Mouse (Mus musculus) urinary bladder, postnatal 36 days (tissue): Measurements from ENCODE around the gene Gata3.

Experiments
- DNase-seq, 2 experiments: peaks; one replicate each; pipeline ENCODE4 v3.0.0; 2022; ENCODE audit warnings: low spot score in 2 of 2, mixed read lengths in 1 of 2

Gene Gata3

GRCm38 (mm10) chr2:9889651-9890183 is at the start of gene Gata3:
TSS of gene Gata3 (minus strand) at chr2:9890034.
- no peak for DNase-seq

DNA sequence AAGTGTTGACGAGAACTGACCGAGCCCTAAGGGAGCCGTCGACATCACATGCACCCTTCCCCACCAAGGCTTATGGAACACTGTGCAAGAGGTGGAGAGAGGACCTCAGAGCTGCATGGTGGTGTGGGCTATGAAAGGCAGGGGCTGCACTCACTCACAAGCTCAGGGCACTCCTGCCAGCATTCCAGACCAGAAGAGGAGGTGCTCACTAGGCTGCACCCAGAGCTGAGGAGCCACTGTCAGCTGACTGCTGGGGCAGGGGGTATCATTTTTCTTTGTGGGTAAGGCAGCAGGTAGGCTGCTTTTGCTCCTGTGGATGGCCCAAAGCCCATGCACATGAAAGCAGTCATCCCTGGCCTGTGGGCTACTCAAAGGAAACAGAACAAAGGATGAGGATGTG is 49.4 kb upstream of the Gata3 start:
- DNase-seq, result no peak

- no peak for DNase-seq
Observed at GRCm38 (mm10) chr2:9935965-9936364, 46.1 kb upstream of the Gata3 start.

DNA sequence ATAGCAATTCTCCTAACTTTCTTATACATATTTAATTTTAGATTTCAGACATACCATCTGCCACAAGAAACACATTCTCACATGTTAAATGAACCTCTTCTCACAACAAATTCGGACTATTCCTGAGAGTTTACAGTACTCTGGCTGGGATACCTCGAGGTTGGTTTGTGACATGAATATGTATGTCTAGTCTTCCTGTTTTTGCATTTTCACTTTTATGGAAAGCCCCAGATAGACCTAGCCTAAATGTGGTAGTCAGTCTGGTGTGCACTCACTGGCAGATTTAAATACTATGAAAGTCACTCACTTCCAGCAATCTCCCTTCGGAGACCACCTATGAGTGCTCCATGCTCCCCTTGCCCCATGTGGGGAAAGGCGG is 37.1 kb upstream of the Gata3 start:
- DNase-seq, result no peak

GRCm38 (mm10) chr2:9926194-9926904 is 36.5 kb upstream of the Gata3 start:
- no peak for DNase-seq

GRCm38 (mm10) chr2:9918691-9919471 is 29.0 kb upstream of the Gata3 start:
- DNase-seq, result peak; percentile 23 to 36

GRCm38 (mm10) chr2:9917602-9918001 is 27.8 kb upstream of the Gata3 start:
- DNase-seq, result no peak

- DNase-seq, result no peak
Observed at GRCm38 (mm10) chr2:9905995-9906394, 16.2 kb upstream of the Gata3 start.

GRCm38 (mm10) chr2:9903854-9904560 is 14.2 kb upstream of the Gata3 start:
- no peak for DNase-seq

- no peak for DNase-seq
Observed at GRCm38 (mm10) chr2:9897846-9898245, 8.0 kb upstream of the Gata3 start.

DNA sequence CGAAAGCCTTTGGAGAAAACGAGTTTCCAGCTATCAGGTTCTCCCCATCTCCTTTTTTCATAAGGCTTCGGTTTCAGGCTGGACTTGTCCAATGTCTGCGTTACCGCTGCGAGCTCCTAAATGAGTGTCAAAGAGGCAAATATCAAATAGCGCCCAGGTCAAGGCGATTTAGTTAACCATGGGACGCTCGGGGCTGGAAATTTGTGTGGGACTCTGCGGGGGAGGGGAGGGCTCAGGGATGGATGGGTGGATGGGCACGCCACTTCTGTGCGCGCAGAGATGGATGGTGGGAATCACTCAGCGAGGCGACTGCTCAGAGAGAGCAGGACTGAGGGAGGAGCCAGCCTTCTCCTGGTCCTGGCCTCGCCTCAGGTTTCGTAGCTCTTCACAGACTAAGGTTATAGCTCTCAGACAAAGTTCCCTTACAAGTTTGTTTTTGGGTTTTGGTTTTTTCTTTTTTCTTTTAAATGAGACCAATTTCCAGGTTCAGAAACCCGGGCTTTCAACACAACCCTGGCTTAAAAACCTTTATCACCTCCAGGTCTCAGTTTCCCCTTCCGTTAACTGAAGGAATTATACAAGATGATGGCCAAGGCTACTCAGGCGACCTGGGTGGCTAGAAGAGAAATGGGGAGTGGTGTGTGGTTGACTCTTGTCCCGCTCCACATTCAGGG is 6.4 kb upstream of the Gata3 start:
- no peak for DNase-seq

GRCm38 (mm10) chr2:9894836-9895593 is 5.2 kb upstream of the Gata3 start:
- no peak for DNase-seq

DNA sequence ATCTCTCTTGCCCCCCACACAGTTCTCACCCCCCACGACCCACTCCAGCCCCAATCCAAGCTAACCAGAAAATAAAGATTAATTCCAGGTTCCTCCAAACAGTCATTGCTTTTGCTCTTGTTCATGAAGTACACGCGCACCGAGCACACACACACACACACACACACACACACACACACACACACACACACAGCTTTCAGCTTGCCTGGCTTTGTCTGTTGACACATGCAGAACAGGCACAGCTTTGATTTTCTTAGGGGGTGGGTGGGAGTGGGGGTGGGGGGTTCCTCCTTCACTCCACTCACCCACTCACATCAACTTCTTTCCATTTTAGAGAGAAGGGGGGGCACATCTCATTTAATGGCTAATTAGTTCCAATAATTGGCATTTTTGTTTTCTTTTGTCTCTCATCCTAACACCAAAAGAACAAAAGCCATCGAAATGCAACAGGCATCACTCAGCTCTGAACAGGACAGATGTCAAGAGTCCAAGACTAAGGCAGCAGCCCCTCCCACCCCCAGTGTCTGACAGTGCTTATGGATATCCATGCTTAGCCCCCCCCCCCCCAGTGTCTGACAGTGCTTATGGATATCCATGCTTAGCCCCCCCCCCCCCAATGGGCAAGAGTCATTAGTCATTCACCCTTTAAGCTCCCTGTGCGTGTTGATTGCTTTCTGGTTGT is 3.6 kb upstream of the Gata3 start:
- no peak for DNase-seq

DNA sequence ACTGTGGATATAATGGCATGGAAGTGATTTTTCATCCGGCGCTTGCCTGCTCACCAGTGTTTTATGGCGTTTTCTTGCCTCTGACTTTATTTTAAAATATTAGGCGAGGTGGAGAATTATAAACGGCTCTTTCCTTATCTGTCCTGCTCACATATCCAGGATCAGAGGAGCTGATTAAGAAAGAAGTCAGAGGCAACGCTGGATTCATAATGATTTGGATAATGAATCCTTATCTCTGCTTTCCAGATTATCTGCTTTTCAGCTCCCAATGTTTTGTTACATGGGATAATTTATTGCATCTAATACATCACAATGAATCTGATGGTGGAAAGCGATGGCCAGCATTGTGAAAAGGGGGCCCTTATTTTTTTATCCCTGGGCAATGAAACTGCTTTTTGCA is 2.7 kb upstream of the Gata3 start:
- DNase-seq, result no peak

DNA sequence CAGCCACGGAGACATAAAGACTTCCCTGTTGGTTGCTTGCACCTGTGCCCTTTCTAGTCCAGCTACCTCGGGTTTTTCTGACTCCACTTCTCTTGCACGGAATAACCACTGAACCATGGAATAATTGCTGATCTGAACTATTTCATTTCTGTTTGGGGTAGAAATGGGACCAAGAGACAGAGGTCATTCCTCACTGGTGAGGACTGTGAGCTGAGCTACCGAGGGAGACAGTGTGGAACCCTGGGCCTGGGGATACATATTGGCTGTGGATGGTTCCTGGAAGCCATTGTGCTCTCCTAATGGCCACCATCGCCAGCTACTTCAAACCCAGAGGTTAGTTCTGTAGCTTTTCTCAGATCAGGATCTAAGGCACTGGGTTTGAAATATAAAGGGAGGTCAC is 1.1 kb upstream of the Gata3 start:
- no peak for DNase-seq

- no peak for DNase-seq
Observed at GRCm38 (mm10) chr2:9890251-9890650, 417 bp upstream of the Gata3 start.

DNA sequence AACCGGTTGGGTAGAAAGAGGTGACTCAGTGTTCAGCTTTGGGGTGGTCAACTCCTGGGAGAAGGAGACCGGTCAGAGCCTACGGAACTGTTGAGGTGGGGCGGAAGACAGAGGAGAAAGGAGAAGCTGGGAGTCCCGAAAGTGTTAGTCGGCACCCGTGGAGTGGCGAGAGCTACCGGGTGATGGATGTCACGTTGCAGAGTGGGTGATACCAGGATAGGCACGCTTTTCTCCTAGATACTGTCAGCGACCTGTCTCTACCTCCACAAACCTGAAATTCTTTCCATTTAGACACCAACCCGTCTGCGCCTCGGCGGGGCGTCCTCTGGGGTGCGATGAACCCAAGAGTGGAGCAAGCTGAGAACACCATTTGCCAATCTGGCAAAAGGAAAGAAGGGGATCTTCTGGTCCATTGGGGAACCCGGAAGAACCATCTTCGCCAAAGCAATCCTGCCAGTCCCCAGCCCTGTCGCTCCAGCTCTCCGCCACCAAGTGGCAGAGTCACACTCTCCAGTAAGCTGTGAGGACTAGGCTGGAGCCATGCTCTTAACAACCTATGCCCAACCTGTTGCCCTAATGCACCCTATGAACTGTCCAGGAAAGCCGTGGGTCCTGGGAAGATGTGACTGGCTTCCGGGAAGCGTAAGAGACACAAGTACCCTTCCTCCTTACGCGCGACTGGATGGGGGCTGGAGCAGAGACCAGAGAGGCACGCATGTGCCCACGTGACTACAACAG is 752 bp downstream of the Gata3 start, which contains the start of gene 9230102O04Rik:
Gene 9230102O04Rik, minus strand, starts transcription at position 628 of the 738 bp plus-strand sequence.
- peak in 1 of 2 experiments; percentile 62 for DNase-seq

DNA sequence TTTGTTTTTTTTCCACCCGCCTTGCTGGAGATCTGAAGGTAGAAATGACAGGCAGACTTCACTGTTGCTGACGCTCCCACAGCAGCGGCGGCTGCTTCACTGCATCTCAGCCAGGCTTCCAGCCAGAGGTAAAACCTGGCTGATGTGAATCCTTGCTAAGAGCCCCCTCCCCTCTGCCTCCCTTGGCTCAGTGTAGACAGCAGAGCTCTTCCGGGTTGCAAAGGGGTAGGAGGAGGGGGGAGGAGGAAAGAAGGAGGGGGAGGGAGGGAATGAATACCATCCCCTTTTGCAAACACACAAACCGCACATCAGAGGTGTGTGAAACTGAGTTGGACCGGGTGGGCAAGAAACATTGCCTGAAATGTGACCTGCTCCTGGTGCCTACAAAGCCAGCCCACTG is 2.2 kb downstream of the Gata3 start:
- DNase-seq, result no peak

- no peak for DNase-seq
Observed at GRCm38 (mm10) chr2:9886921-9887610, 2.8 kb downstream of the Gata3 start.
